Mouse (Mus musculus): ENCODE data around the gene Gm10128. TPM values are rescaled to one million over a fixed set of nuclear protein-coding genes. Genes with fewer than 3 reads are reported as not detected.

The Gm10128 gene
- not detected in 2 replicates for polyA plus RNA-seq (2012; rRNA removed)

GRCm38 (mm10) chr14:7643872-7644271 lies at the start of gene Gm10128:
Gene Gm10128 (minus strand): TSS chr14:7643972.

GRCm38 (mm10) chr14:7595492-7595891 lies 48.3 kb downstream of the Gm10128 start, which contains the start of gene Gm10338:
Gene Gm10338 (minus strand): TSS chr14:7595592.

Other genes with a start within 250 kb of the Gm10128 start
- gene Gm3755, start 193.1 kb downstream of the Gm10128 start, polyA plus RNA-seq (2012; rRNA removed), result not detected in 2 replicates
- gene Gm3752, start 160.2 kb downstream of the Gm10128 start, polyA plus RNA-seq (2012; rRNA removed), result not detected in 2 replicates
- not detected in 2 replicates for gene Gm3558, start 75.4 kb downstream of the Gm10128 start, polyA plus RNA-seq (2012; rRNA removed)
- not detected in 2 replicates for gene Gm10338, start 48.4 kb downstream of the Gm10128 start, polyA plus RNA-seq (2012; rRNA removed)
- not detected in 2 replicates for gene Gm26661, start 147.6 kb upstream of the Gm10128 start, polyA plus RNA-seq (2012; rRNA removed)
- 11.4 and 19.7 TPM in 2 replicates for gene Flnb, start 174.0 kb upstream of the Gm10128 start, polyA plus RNA-seq (2012; rRNA removed)